Mouse (Mus musculus): Measurements from ENCODE around the gene Gpank1.
A peak's percentile ranks its signal among the peaks of the same experiment; 100 is the strongest.

GRCm38 (mm10) chr17:35135591-35136320, 14.5 kb downstream of the Gpank1 start:
- TF ChIP-seq CTCF (IDR thresholded peaks at IDR 0.05; ENCODE audit: low read depth) (0 out of 2 replicates have a peak, but pooled peaks have one; percentile 20), EP300 (IDR thresholded peaks at IDR 0.05; ENCODE audit: low read depth) (no peak)
